Mouse (Mus musculus) heart, embryonic 13.5 days (tissue): ENCODE measurements around the gene Lrrc45. TPM values are rescaled to one million over a fixed set of nuclear protein-coding genes. Genes with fewer than 3 reads are reported as not detected.
A peak's percentile ranks its signal among the peaks of the same experiment; 100 is the strongest.

ENCODE experiments used
- ATAC-seq: fragments of 200-750 bp; cut with Nextera tagmentation; 2 replicates; pipeline ENCODE4 v1.8.0; 2017; ENCODE audit warnings: moderate TSS enrichment; ENCODE audit not compliant: insufficient number of reproducible peaks, low FRiP score, low TSS enrichment; ENCODE audit errors: extremely low read depth
- H3K27ac ChIP-seq: fragments of 300-500 bp; sonication (generic); replicated peaks from 2 replicates; pipeline ENCODE4 v1.5.1; 2015; ENCODE audit warnings: moderate library complexity, mild to moderate bottlenecking, inconsistent platforms
- H3K27me3 ChIP-seq: fragments of 300-500 bp; sonication (generic); replicated peaks from 2 replicates; pipeline ENCODE4 v1.6.1; 2015; ENCODE audit warnings: mild to moderate bottlenecking, inconsistent platforms
- H3K36me3 ChIP-seq: fragments of 300-500 bp; sonication (generic); 2 replicates; pipeline ENCODE4 v1.6.1; 2015; ENCODE audit warnings: mild to moderate bottlenecking, inconsistent platforms
- H3K4me1 ChIP-seq: fragments of 300-500 bp; sonication (generic); 2 replicates; pipeline ENCODE4 v1.6.1; 2015; ENCODE audit warnings: inconsistent platforms
- H3K4me2 ChIP-seq: fragments of 300-500 bp; sonication (generic); 2 replicates; pipeline ENCODE4 v1.6.1; 2015; ENCODE audit warnings: inconsistent platforms, mild to moderate bottlenecking, moderate library complexity
- H3K4me3 ChIP-seq: fragments of 300-500 bp; sonication (generic); 2 replicates; pipeline ENCODE4 v1.5.1; 2015; ENCODE audit warnings: moderate library complexity, mild to moderate bottlenecking, inconsistent platforms
- H3K9ac ChIP-seq: fragments of 300-500 bp; sonication (generic); 2 replicates; pipeline ENCODE4 v1.6.1; 2015; ENCODE audit warnings: inconsistent platforms, mild to moderate bottlenecking, moderate library complexity
- H3K9me3 ChIP-seq: fragments of 300-500 bp; sonication (generic); 2 replicates; pipeline ENCODE4 v1.6.1; 2016; ENCODE audit warnings: inconsistent platforms
- WGBS: fragments of 180-500 bp; shearing (Covaris S2); methylation state at CpG from one replicate; pipeline ENCODE4 v1.1.7; 2015; ENCODE audit warnings: mixed read lengths; 5-methylcytosine and 5-hydroxymethylcytosine counted together
- polyA plus RNA-seq: library from polyadenylated mRNA; unstranded; fragments of >200 nt; fragmentation: Nextera tagmentation; extraction: Ambion mirVana; gene quantifications from 2 replicates; pipeline ENCODE4 v1.2.1, GENCODE M21; 2015

Gene Lrrc45
- polyA plus RNA-seq, 1 experiment from 2014 or later = 28.1 TPM

DNA sequence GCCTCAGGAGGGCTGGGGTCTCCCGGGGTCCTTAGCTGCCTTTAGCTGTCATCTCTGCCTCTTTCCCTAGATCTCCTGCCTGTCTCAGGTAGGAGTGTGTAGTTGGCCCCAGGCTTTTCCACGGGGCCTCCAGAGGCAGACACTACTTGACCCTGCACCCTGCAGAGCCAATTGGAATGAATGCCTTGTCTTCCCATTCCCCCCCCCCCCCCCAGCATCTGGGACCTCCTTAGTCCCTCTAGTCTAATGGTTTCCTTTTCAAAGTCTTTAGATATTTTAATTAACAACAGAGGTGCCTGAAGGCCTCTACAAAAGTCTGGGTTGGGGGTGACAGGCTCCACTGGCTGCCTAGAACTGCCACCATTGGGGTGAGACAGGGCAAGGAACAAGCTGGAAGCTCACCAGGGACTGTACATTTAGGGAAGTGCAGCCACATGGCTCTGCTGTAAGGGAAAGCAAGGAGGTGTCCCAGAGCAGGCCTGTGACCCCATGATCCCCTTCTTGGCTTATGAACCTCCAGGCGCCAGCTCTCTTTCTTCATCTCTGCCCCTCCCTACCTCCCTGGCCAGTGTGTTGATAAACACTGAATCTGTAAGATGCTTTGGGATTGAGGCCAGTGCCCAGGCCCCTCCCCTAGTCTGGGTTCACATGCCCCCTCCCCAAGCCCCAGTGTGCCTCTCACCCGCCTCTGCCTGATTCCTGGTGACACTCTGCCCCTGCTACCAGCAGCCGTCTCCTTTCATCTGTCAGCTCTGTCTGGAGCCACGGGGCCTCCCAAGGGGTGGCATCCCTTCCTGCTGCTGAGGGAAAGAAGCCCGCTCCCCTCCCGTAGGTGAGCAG lies 9.0 kb upstream of the Lrrc45 start:
- H3K36me3 ChIP-seq = peaks cover 42% of the 10 kb centered on the region
- 0 out of 2 replicates have a peak overlapping the region, but pooled peaks have one; percentile 3 for H3K4me3 ChIP-seq
- peak overlapping the region; percentile 89 for H3K27ac ChIP-seq
- peak; percentile 51; the same call in 1 of the 2 replicates for ATAC-seq
- H3K4me2 ChIP-seq = peak overlapping the region; percentile 48
- H3K4me1 ChIP-seq = peaks cover 51% of the 10 kb centered on the region
- peak overlapping the region; percentile 71 for H3K9ac ChIP-seq
- WGBS = 23% methylated on average over 8 of the region's 8 CpGs
- H3K9me3 ChIP-seq = no peaks in the 10 kb centered on the region
- no peaks in the 10 kb centered on the region for H3K27me3 ChIP-seq

DNA sequence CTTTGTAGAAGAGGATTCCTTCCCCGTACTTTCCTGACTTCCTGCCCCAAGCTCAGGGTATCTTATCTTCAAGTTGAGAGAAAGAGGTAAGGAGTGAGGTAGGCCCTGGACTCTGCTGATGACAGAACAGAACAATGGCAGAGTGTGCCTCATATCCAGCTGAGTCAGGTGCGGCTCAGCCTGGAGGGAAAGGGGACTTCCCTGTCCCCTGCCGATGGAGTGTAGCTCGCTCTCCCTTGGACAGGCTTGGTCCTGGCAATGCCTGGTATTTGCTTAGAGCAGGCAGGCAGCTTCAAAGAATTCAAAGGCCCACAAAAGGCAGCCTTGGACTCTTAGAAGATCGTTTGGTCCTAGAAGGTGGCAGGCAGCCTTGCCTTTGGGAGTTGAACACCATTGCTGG lies 7.6 kb upstream of the Lrrc45 start:
- H3K27me3 ChIP-seq = no peaks in the 10 kb centered on the region
- H3K4me1 ChIP-seq = peaks cover 51% of the 10 kb centered on the region
- peaks cover 42% of the 10 kb centered on the region for H3K36me3 ChIP-seq
- H3K4me2 ChIP-seq = 0 out of 2 replicates have a peak overlapping the region, but pooled peaks have one; percentile 48
- no peaks in the 10 kb centered on the region for H3K9me3 ChIP-seq
- ATAC-seq = no peak
- peak overlapping the region; percentile 71 for H3K9ac ChIP-seq
- no peak overlapping the region for H3K4me3 ChIP-seq
- WGBS = 55% methylated on average over 5 of the region's 5 CpGs
- peak overlapping the region; percentile 89 for H3K27ac ChIP-seq

DNA sequence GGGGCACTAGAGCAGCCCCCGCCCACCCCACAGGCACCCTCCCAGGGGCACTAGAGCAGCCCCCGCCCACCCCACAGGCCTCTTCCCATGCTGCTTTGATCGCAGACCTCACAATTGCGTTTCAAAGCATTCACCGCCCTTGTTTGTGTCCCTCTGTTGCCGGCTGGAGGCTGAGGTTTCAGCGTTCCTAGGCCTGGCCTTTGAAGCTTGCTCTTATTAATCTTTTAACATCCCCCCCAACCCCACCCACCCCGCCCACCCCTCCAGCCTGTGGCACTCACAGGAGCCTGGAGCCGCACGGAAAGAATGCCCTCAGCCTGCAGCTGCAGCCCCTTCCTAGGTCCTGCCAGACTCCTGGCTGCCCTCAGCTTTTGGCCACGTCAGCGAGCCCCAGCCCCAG lies 6.5 kb upstream of the Lrrc45 start:
- Histone ChIP-seq H3K9ac (peak overlapping the region; percentile 62), H3K4me1 (peaks cover 51% of the 10 kb centered on the region), H3K4me2 (peak overlapping the region; percentile 34), H3K36me3 (peaks cover 36% of the 10 kb centered on the region), H3K9me3 (no peaks in the 10 kb centered on the region), H3K27ac (peak overlapping the region; percentile 89), H3K27me3 (no peaks in the 10 kb centered on the region), H3K4me3 (no peak overlapping the region)
- ATAC-seq = no peak
- WGBS = 14% methylated on average over 12 of the region's 12 CpGs

DNA sequence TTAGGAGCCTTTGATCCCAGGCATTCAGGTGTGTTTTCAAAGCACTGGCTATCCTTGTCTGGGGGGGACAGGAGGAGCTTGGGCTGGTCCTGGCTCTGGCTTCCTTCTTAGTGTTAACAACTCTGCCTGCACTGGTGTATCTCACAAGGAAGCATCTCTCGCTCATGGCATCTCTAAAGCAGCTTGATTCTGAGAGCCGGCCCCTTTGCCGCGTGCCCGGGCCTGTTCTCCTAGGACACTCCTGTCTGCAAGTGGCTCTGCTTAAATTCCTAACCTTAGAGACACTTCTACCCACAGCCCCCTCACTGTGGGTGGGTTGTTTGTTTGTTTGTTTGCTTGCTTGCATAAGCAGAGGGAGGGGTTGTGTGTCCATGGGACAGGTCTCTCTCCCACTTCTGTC lies 5.8 kb upstream of the Lrrc45 start:
- Histone ChIP-seq H3K9ac (peak overlapping the region; percentile 62), H3K4me2 (no peak overlapping the region), H3K36me3 (peaks cover 32% of the 10 kb centered on the region), H3K27me3 (no peaks in the 10 kb centered on the region), H3K4me1 (peaks cover 58% of the 10 kb centered on the region), H3K4me3 (no peak overlapping the region), H3K27ac (peak overlapping the region; percentile 89), H3K9me3 (no peaks in the 10 kb centered on the region)
- ATAC-seq = no peak
- 42% methylated on average over 5 of the region's 5 CpGs for WGBS

DNA sequence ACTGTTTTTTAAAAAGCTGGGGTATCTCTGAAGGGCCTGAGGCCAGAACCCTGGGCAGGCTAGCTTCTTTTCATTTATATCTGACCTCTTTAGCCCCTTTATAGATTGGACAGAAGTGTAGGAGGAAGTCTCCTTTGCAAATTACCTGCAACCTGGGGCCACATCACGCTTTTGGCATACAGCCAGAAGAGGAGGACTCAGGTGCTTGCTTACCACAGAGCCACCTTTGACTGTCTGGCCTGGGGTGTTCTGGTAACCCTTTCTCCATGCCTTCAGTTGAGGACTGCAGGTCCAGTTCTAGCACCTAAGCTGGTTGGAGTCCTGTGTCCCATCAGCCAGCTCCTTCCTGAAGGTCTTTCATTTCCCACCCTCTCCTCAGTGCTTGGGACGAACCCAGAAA lies 4.2 kb upstream of the Lrrc45 start:
- Histone ChIP-seq H3K36me3 (peaks cover 32% of the 10 kb centered on the region), H3K4me1 (peaks cover 48% of the 10 kb centered on the region), H3K9ac (no peak overlapping the region), H3K27me3 (no peaks in the 10 kb centered on the region), H3K9me3 (no peaks in the 10 kb centered on the region), H3K27ac (no peak overlapping the region), H3K4me2 (no peak overlapping the region), H3K4me3 (no peak overlapping the region)
- no peak for ATAC-seq
- WGBS = 83% methylated on average over 2 of the region's 2 CpGs

DNA sequence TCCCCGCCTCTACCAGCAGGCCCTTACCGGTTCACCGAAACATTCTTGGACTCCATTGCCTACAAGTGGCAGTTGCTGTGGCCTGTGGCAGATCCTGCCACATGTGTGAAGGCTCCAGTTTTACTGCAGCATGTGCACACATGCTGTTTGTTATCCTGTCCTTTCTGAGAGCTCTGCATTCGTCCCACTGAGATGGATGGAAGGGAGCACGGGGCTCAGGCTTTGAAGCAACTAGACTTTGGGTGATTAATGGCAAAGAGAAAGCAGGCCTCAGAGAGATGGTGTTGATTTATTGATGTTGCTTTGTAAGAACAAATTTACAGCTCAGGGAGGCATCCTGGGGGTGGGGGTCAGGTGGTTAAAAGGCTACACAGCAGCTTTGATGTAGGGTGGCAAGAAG lies 3.1 kb upstream of the Lrrc45 start:
- no peak overlapping the region for H3K4me3 ChIP-seq
- 71% methylated on average over 5 of the region's 5 CpGs for WGBS
- H3K27me3 ChIP-seq = no peaks in the 10 kb centered on the region
- H3K27ac ChIP-seq = no peak overlapping the region
- H3K9ac ChIP-seq = no peak overlapping the region
- ATAC-seq = no peak
- peaks cover 44% of the 10 kb centered on the region for H3K4me1 ChIP-seq
- H3K9me3 ChIP-seq = no peaks in the 10 kb centered on the region
- no peak overlapping the region for H3K4me2 ChIP-seq
- H3K36me3 ChIP-seq = peaks cover 39% of the 10 kb centered on the region

DNA sequence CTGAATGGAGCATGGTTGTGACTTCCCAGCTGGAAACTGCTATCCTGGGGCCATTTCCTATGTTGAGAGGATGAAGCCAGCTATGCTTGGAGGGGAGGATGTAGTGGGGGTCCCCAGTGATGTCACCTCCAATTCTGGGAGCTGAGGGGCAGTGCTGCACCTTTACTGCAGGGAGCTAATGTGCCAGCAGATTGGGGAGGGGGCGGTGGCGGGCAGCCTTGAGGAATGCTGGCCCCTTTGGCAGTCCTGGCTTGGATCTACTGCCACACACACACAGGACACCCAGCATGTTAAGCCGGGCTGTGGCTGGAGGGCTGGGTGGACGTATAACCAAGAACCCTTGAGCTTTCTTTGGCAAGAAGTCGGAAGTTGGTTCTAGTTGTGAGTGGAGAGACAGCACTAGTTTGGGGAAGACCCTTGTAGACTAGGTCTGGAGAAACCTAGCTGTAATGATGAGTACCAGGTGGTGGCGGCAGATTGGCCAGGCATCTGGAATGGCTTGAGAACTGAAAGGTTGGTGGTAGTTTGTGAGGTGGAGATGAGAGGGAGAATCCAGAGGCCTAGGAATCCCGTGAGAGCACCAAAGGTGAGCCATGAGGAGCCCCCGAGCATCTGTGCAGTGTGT lies 1.6 kb upstream of the Lrrc45 start:
- Histone ChIP-seq H3K27me3 (no peaks in the 10 kb centered on the region), H3K27ac (no peak overlapping the region), H3K4me3 (0 out of 2 replicates have a peak overlapping the region, but pooled peaks have one; percentile 69), H3K9me3 (no peaks in the 10 kb centered on the region), H3K4me1 (peaks cover 29% of the 10 kb centered on the region), H3K9ac (peak overlapping the region; percentile 86), H3K36me3 (peaks cover 48% of the 10 kb centered on the region), H3K4me2 (peak overlapping the region; percentile 89)
- no peak for ATAC-seq
- WGBS = 63% methylated on average over 8 of the region's 8 CpGs

DNA sequence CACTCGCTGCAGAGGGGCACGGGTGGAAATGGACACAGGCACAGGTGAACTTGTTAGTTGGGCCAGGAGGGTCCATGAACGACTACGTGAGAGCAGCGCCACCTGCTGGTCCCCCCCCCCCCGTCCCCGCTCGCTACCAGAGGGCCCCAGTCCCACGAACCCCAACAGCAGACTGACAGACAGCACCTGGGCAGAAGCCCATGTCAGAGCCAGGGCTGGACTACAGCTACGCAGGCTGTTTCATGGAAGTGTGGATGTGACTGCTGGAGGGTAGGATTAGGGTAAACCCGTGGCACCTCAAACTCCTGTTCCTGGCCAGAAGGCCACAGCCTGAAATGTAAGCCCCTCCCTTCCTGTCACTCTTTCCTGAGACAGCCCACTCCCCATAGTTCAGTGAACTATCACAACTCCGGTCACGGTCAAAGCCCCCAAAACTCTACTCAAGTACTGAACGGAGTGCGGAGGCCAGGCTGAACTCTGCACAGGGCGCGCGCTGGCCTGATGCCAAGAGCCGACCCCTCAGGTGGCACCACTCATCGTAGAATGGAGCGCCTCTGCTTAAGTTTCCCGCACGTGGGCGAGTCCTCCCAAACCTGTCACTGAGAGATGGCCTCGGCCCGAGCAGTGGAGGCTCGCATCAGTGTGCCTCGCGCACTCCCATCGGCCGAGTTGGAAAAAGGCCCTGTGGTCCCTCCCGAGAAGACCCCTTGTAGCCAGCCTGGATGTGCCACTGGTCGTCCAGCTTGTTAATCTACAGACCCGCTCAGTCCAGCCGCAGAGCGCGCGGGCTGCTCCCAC lies 755 bp upstream of the Lrrc45 start:
- Histone ChIP-seq H3K27me3 (no peaks in the 10 kb centered on the region), H3K36me3 (peaks cover 57% of the 10 kb centered on the region), H3K27ac (peak overlapping the region; percentile 76), H3K9me3 (no peaks in the 10 kb centered on the region), H3K4me2 (peak overlapping the region; percentile 89), H3K4me3 (peak overlapping the region; percentile 69), H3K4me1 (peaks cover 21% of the 10 kb centered on the region), H3K9ac (peak overlapping the region; percentile 86)
- under 1% methylated on average over 38 of the region's 38 CpGs for WGBS
- ATAC-seq = peak; percentile 16; the same call in 1 of the 2 replicates

DNA sequence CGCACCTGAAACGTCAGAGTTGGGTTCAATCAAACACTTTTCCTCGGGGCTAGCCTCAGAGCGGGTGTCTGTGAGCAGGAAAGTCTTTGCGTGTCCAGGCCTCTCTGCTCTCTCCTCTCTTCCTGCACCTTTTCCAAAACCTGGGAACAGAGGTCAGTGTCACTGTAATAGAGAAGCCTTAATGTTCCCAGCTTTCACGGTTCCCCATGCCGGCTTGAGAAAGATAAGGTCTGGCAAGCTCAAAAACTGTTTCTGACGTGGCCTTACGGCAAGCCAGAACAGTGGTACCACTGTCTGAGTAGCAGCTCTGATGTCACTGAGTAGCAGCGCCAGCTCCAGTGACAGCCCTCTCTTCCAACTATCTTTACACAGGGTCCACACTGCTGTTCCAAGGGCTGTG lies 821 bp downstream of the Lrrc45 start:
- Histone ChIP-seq H3K27me3 (no peaks in the 10 kb centered on the region), H3K4me1 (peaks cover 20% of the 10 kb centered on the region), H3K4me3 (peak overlapping the region; percentile 69), H3K9ac (peak overlapping the region; percentile 86), H3K27ac (peak overlapping the region; percentile 50; the same call in 1 of the 2 replicates), H3K9me3 (no peaks in the 10 kb centered on the region), H3K36me3 (peaks cover 61% of the 10 kb centered on the region), H3K4me2 (peak overlapping the region; percentile 89)
- ATAC-seq = no peak
- 42% methylated on average over 10 of the region's 10 CpGs for WGBS

DNA sequence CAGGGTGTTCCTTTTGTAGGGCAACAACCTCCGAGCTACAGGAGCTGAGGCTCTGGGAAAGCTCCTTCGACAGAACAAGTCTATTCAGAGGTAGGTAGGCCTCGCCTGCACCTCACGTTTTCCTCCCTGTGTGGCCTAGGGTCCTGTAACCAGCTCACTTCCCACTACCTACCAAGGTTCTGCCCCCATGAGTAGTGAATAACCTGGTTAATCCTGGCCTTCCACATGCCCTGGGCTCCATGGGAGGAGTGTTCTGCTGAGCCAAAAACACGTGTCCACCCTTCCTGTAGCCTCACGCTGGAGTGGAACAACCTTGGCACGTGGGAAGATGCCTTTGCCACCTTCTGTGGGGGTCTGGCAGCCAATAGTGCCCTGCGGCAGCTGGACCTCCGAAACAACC lies 1.4 kb downstream of the Lrrc45 start:
- ATAC-seq = no peak
- peak overlapping the region; percentile 89 for H3K4me2 ChIP-seq
- peaks cover 61% of the 10 kb centered on the region for H3K36me3 ChIP-seq
- H3K4me3 ChIP-seq = no peak overlapping the region; the same call in 1 of the 2 replicates
- H3K9me3 ChIP-seq = no peaks in the 10 kb centered on the region
- 84% methylated on average over 9 of the region's 9 CpGs for WGBS
- peaks cover 5% of the 10 kb centered on the region; the same call in 1 of the 2 replicates for H3K27me3 ChIP-seq
- H3K4me1 ChIP-seq = peaks cover 20% of the 10 kb centered on the region
- no peak overlapping the region for H3K27ac ChIP-seq
- peak overlapping the region; percentile 86 for H3K9ac ChIP-seq

DNA sequence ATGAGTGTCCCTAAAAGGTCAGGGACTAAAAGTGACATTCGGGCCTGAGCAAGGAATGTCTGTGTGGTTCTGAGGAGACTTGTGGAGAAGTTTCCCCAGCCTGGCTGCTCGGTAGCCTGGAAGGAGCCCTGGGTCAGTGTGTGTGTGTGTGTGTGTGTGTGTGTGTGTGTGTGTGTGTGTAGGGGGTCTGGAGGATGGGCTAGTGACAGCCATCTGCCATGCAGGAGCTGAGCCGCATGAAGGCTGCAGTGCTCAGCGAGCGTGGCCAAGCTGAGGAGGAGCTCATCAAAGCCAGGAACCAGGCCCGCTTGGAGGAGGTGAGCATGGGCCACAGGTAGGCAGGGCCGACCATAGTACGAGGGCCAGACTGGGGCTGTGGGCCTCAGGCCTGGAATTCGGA lies 5.5 kb downstream of the Lrrc45 start:
- H3K4me2 ChIP-seq = no peak overlapping the region
- H3K4me1 ChIP-seq = peaks cover 29% of the 10 kb centered on the region
- H3K27me3 ChIP-seq = peaks cover 42% of the 10 kb centered on the region
- H3K9me3 ChIP-seq = no peaks in the 10 kb centered on the region
- peaks cover 46% of the 10 kb centered on the region for H3K36me3 ChIP-seq
- no peak overlapping the region for H3K4me3 ChIP-seq
- WGBS = 84% methylated on average over 9 of the region's 9 CpGs
- ATAC-seq = no peak
- H3K9ac ChIP-seq = no peak overlapping the region
- H3K27ac ChIP-seq = no peak overlapping the region
